Mouse (Mus musculus) cortical plate, adult 2 months (tissue): Measurements from ENCODE around the gene Phox2b. TPM values are rescaled to one million over a fixed set of nuclear protein-coding genes. Genes with fewer than 3 reads are reported as not detected.

Experiments used
- H3K27ac ChIP-seq: fragments of 200-500 bp; 2 replicates; pipeline ENCODE4 v1.5.1; 2012; ENCODE audit warnings: low read length, control low read depth, inconsistent platforms; ENCODE audit not compliant: insufficient read depth
- H3K4me1 ChIP-seq: fragments of 200-500 bp; 2 replicates; pipeline ENCODE4 v1.6.1; 2011; ENCODE audit warnings: low read length; ENCODE audit not compliant: control insufficient read depth, insufficient read depth
- H3K4me3 ChIP-seq: fragments of 200-500 bp; 2 replicates; pipeline ENCODE4 v1.5.1; 2011; ENCODE audit warnings: mild to moderate bottlenecking, low read length, control low read depth; ENCODE audit not compliant: insufficient read depth
- CTCF ChIP-seq: fragments of 200-500 bp; IDR thresholded peaks from 2 replicates; pipeline ENCODE4 v1.5.1; 2011; ENCODE audit warnings: mild to moderate bottlenecking, control low read depth, low read length; ENCODE audit not compliant: insufficient read depth; ENCODE audit errors: extremely low read depth
- POLR2A ChIP-seq: fragments of 200-500 bp; IDR thresholded peaks from 2 replicates; pipeline ENCODE4 v1.6.1; 2011; ENCODE audit warnings: mild to moderate bottlenecking, low read length, control low read depth; ENCODE audit not compliant: insufficient read depth; ENCODE audit errors: extremely low read depth
- polyA plus RNA-seq: library from polyadenylated mRNA; depleted of rRNA; stranded (reverse); fragments of >200 nt; gene quantifications from 2 replicates; pipeline ENCODE4 v1.2.3, GENCODE M21; 2012; rRNA removed

The Phox2b gene
- not detected in 2 replicates for polyA plus RNA-seq

DNA sequence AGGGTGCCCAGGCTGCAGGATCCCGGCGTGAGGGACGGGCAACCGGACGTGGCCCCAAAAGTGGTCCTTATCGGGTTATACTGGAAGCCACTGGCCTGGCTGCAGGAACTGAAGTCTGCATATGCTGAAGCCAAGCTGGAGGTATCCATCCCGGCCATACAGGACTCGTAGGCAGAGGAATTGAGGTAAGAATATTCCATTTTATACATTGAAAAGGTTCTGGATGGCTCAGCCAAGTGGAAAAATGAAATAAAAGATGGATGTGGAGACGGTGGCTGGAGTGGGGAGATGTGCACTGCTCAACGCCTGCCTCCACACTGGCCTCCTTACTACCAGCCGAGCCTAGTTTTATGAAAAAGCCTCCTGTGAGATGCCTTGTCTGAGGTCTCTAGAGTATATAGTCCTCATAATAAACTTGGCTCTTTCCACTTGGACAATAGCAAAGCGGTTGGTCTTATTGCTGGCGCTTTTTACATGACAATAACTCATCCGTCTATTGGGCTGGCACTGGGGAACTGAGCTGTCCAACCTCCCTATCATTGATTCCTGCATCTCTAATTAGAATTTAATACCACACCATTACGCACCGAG lies at the start of gene Phox2b:
Gene Phox2b, minus strand, starts transcription at position 569 of the 591 bp plus-strand sequence.
- Histone ChIP-seq H3K27ac (no peak within 1 kb of the TSS), H3K4me3 (no peak within 1 kb of the TSS), H3K4me1 (no peaks in the 10 kb centered on the region)
- TF ChIP-seq POLR2A (no peak), CTCF (no peak)

- H3K27ac ChIP-seq = no peak overlapping the region
- H3K4me3 ChIP-seq = no peak overlapping the region
- TF ChIP-seq POLR2A (no peak), CTCF (no peak)
- no peaks in the 10 kb centered on the region for H3K4me1 ChIP-seq
Observed at GRCm38 (mm10) chr5:67142622-67143021, 43.5 kb upstream of the Phox2b start.

DNA sequence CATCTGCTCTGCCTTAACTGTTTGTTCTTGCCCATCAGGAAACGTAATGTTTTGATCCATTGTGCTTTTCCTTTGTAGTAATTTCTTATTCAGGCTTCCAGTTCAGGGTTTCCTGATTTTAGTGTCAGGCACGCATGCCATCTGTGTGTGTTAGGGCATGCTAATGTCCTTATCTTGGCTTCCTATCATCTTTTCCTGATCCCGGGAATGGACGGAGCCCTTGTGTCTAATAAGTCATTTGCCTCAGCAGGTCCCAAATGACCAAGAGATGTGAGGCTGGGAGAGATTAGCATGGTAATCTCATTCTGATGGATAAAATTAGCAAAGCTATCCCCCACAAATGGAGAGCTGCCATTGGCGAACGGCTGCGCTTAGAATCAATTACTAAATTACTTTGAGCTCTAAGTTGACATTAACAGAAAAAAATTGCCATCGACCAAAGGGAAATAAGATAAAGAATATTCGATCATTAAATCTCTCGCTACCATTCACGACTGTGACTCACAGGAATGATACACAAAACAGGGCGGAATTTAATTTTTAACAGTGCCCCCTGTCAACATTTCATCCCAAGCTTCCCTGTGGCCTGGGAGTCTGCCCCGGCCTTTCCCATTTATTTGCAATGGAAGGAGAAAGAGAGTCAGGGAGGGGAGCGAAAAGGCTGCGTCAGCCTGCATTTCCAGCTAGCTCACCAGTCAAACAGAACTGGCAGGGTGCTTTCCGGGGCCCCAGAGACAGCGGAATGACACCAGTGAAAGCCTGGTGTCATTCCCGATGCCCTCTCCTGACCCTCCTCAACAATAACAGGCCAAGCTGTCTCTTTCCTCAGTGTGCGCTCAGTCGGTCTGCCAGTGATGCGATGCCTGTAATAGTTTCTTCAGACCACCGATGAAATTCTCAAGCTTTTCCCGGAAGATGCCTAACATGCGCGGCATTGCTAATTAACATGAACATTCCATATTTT lies 40.2 kb upstream of the Phox2b start:
- no peak for TF ChIP-seq POLR2A
- TF ChIP-seq CTCF = no peak
- H3K4me3 ChIP-seq = no peak overlapping the region
- H3K4me1 ChIP-seq = no peaks in the 10 kb centered on the region
- no peak overlapping the region for H3K27ac ChIP-seq

GRCm38 (mm10) chr5:67138643-67139042 lies 39.5 kb upstream of the Phox2b start:
- TF ChIP-seq POLR2A = no peak
- no peak for TF ChIP-seq CTCF
- H3K27ac ChIP-seq = no peak overlapping the region

DNA sequence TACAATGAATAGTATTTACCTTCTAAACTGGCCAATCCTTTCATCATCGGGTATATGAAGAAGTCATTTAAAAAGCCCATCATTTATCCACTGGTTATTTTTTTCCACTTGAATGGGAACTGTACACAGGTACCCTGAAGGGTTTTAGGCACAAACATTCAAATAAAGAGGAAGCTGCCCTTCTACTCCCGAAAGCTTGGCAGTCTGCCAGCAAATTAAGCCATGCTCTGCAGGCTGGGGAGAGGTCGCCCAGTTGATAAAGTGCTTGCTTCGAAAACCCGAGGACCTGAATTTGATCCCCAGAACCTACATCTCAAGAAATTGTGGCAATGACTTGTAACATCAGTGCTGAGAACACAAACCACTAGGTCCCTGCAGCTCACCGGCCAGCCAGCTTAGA lies 35.6 kb upstream of the Phox2b start:
- no peak overlapping the region for H3K27ac ChIP-seq
- H3K4me1 ChIP-seq = no peaks in the 10 kb centered on the region
- TF ChIP-seq CTCF (no peak), POLR2A (no peak)
- no peak overlapping the region for H3K4me3 ChIP-seq

More at GRCm38 (mm10) chr5:67138643-67139042, 39.5 kb upstream of the Phox2b start:
- Histone ChIP-seq H3K4me1 (no peaks in the 10 kb centered on the region), H3K4me3 (no peak overlapping the region)

DNA sequence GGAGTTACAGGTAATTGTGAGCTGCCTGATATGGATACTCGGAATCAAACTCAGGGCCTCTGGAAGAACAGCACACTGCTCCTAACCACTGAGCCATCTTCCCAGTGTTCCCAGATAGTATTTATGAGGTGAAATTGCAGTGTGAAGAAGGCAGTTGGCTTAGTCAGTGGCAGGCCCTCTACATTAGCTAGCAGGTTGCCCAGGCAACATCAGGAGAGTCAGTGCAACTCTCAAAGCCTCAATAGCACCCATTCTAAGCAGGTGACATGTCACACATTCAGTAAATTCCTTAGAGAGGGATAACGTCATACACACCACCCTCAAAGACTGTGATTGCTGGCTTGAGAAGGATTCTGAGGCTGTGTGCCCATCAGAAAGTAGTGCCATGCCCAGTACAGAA lies 32.6 kb upstream of the Phox2b start:
- no peak overlapping the region for H3K27ac ChIP-seq
- no peak overlapping the region for H3K4me3 ChIP-seq
- H3K4me1 ChIP-seq = no peaks in the 10 kb centered on the region
- TF ChIP-seq POLR2A (no peak), CTCF (no peak)

DNA sequence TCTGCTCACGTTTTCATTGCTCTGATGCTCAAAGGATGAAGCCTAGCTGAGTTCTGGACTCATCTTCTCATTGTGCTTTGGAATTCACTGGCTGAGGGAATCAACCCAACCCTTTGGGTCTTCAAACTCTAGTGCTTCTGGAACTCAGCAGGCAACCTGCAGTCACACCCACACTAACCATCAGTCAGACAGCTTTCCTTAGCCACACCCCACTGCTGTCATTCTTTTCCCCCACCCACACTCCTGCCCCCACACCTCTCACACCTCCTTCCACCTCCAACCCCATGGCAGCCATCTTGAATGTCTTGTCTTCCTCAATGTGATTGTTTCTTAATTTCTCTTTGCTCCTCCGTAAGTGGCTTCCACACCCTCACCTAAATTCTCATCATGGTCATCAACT lies 7.2 kb upstream of the Phox2b start:
- TF ChIP-seq CTCF (no peak), POLR2A (no peak)
- no peak overlapping the region for H3K4me3 ChIP-seq
- no peak overlapping the region for H3K27ac ChIP-seq
- H3K4me1 ChIP-seq = no peaks in the 10 kb centered on the region

- no peak overlapping the region for H3K27ac ChIP-seq
- no peaks in the 10 kb centered on the region for H3K4me1 ChIP-seq
- TF ChIP-seq CTCF = no peak
- no peak for TF ChIP-seq POLR2A
- H3K4me3 ChIP-seq = no peak overlapping the region
Observed at GRCm38 (mm10) chr5:67103016-67103415, 3.9 kb upstream of the Phox2b start.

DNA sequence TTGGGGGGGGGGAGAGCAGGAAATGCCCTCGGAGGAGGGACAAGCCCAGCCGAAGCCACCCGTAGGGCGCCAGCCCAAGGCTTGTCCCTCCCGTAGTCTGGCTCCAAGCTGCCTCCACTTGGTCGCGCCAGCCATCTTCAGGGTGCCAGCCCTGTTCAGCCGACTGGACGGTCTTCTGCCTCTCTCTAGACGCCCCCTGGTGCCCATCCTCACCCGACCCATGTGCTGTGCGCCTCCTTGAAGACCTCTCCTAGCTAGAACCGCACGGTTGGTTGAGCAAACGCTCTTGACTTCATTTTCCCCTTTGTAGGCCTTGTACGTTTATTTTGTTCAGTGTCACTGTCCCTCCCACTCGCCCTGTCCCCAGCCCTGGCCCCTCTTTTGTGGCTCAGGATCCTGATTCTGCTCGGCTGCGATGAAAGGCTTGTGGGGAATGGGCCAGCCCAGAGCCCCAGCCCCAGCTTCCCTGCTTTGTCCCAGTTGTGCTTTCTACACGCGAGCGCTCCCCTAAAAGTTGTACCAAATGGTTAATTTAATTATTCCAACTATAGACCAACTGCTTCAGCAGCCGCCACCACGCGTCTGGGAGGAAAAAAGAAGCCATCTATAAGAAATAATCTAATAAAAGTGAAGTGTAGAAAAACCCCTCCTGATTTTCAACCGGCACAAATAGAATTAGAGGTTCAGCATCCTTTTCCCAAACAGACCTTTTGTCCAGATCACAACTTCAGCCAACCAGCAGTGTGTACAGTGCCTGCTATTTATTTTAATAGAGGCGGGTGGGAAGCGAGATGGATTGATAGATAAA lies 2.9 kb upstream of the Phox2b start:
- no peak overlapping the region for H3K4me3 ChIP-seq
- no peak for TF ChIP-seq CTCF
- TF ChIP-seq POLR2A = no peak
- H3K4me1 ChIP-seq = no peaks in the 10 kb centered on the region
- H3K27ac ChIP-seq = no peak overlapping the region

DNA sequence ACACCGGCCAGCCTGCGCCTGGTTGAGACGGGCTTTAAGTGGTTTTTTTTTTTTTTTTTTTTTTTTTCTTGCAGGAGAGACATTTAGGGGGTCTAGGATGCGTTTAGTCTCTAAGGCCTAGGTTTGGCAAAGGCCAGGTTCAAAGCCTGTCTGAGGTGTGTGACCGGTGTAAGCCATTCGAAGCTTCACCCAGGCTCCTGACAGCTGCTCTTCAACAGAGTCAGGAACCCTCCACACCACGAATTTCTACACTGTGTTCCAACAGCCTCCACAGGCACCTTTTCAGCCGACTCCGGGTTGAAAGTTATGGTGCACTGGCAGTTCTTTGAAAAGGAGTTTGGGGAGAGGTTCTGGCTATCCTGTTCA lies 2.3 kb upstream of the Phox2b start:
- H3K4me3 ChIP-seq = no peak overlapping the region
- TF ChIP-seq CTCF = no peak
- H3K27ac ChIP-seq = no peak overlapping the region
- no peaks in the 10 kb centered on the region for H3K4me1 ChIP-seq
